Mouse (Mus musculus) right cerebral cortex, postnatal 25 days (tissue): Measurements from ENCODE around the gene Tcf15.

Experiments used
- DNase-seq: peaks from one replicate; pipeline ENCODE4 v3.0.0; 2022

Gene Tcf15

GRCm38 (mm10) chr2:152143279-152144157 lies at the start of gene Tcf15:
Gene Tcf15, plus strand, starts transcription at chr2:152143561.
- DNase-seq = no peak

- no peak for DNase-seq
Measured at GRCm38 (mm10) chr2:152094856-152095545, 48.4 kb upstream of the Tcf15 start.

- no peak for DNase-seq
Measured at GRCm38 (mm10) chr2:152096922-152097321, 46.4 kb upstream of the Tcf15 start.

GRCm38 (mm10) chr2:152097916-152098315 lies 45.4 kb upstream of the Tcf15 start:
- DNase-seq = no peak

- no peak for DNase-seq
Measured at GRCm38 (mm10) chr2:152099538-152099937, 43.8 kb upstream of the Tcf15 start.

- peak; percentile 54 for DNase-seq
Measured at GRCm38 (mm10) chr2:152101761-152102160, 41.6 kb upstream of the Tcf15 start.

GRCm38 (mm10) chr2:152102369-152102768 lies 41.0 kb upstream of the Tcf15 start:
- DNase-seq = no peak

GRCm38 (mm10) chr2:152104711-152105317 lies 38.5 kb upstream of the Tcf15 start:
- no peak for DNase-seq

- peak; percentile 86 for DNase-seq
Measured at GRCm38 (mm10) chr2:152105318-152106224, 37.8 kb upstream of the Tcf15 start, which contains the start of gene Srxn1. Gene Srxn1, plus strand, starts transcription at chr2:152105516.

- no peak for DNase-seq
Measured at GRCm38 (mm10) chr2:152106225-152106595, 37.2 kb upstream of the Tcf15 start.

- DNase-seq = no peak
Measured at GRCm38 (mm10) chr2:152106597-152106996, 36.8 kb upstream of the Tcf15 start.

- DNase-seq = no peak
Measured at GRCm38 (mm10) chr2:152108702-152109101, 34.7 kb upstream of the Tcf15 start.

GRCm38 (mm10) chr2:152109386-152109785 lies 34.0 kb upstream of the Tcf15 start:
- no peak for DNase-seq

GRCm38 (mm10) chr2:152111311-152111710 lies 32.0 kb upstream of the Tcf15 start:
- no peak for DNase-seq

GRCm38 (mm10) chr2:152111920-152112319 lies 31.4 kb upstream of the Tcf15 start:
- DNase-seq = peak; percentile 89

GRCm38 (mm10) chr2:152112490-152112889 lies 30.9 kb upstream of the Tcf15 start:
- DNase-seq = no peak

- DNase-seq = peak; percentile 27
Measured at GRCm38 (mm10) chr2:152112970-152113369, 30.4 kb upstream of the Tcf15 start.

- no peak for DNase-seq
Measured at GRCm38 (mm10) chr2:152114057-152114975, 29.0 kb upstream of the Tcf15 start.

- no peak for DNase-seq
Measured at GRCm38 (mm10) chr2:152117694-152118093, 25.7 kb upstream of the Tcf15 start.

- DNase-seq = no peak
Measured at GRCm38 (mm10) chr2:152119228-152119865, 24.0 kb upstream of the Tcf15 start.

GRCm38 (mm10) chr2:152122896-152123295 lies 20.5 kb upstream of the Tcf15 start:
- no peak for DNase-seq
